Mouse (Mus musculus): Measurements from ENCODE around the gene Mylk3. TPM values are rescaled to one million over a fixed set of nuclear protein-coding genes. Genes with fewer than 3 reads are reported as not detected.

The Mylk3 gene
- polyA plus RNA-seq, 2 experiments = 42.1 to 48.7 TPM

DNA sequence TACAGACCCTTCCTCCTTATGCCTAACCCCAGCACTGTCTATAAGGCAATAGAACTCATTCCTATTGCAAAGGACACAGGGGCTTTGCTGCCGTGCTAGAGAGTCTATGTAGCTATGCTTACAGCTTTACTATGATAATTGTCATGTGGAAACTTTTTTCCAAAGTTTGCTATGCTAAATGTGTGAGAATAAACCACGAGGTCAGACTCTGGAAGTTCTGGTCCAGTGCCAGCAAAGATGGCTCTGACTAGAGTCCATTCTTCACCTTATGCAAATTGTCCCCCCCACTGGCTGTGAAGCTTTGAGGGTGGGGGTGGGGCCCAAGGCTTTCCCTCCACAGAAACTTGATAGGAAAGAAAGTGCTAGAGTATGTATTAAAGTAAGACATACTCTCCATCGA, 9.6 kb downstream of the Mylk3 start:
- no peaks in the 10 kb centered on the region for H3K9me3 ChIP-seq (ENCODE audit: control insufficient read depth, low read length)
- no peak overlapping the region for H3K4me2 ChIP-seq (ENCODE audit: low read depth)
- H3K27me3 ChIP-seq (ENCODE audit: control insufficient read depth, insufficient read depth, low read length) = no peaks in the 10 kb centered on the region
- H3K4me1 ChIP-seq (replicated peaks; ENCODE audit: control insufficient read depth in 2 of 2, insufficient read depth in 2 of 2, low read length in 1 of 2) = peaks cover 36 to 61% of the 10 kb centered on the region in 2 experiments
- ATAC-seq (ENCODE audit: insufficient read depth) (no peak), DNase-seq (ENCODE audit: low read depth in 3 of 3, low spot score in 3 of 3) (no peak)
- H3K36me3 ChIP-seq (replicated peaks; ENCODE audit: control insufficient read depth, insufficient read depth, low read depth) = peaks cover 2% of the 10 kb centered on the region; the same call in 1 of the 2 replicates
- WGBS (ENCODE audit: insufficient replicate concordance) = 64% methylated on average over 3 of the region's 3 CpGs
- no peak overlapping the region; the same call in 1 of the 2 replicates for H3K27ac ChIP-seq
- H3K4me3 ChIP-seq (ENCODE audit: insufficient read depth in 1 of 2, low read depth in 2 of 2, low read length in 2 of 2) = no peak overlapping the region
- no peak for TF ChIP-seq CTCF (IDR thresholded peaks at IDR 0.05; ENCODE audit: low read depth)
- no peak for TF ChIP-seq EP300 (IDR thresholded peaks at IDR 0.05; ENCODE audit: low read depth)
- H3K9ac ChIP-seq (replicated peaks) = no peak overlapping the region

DNA sequence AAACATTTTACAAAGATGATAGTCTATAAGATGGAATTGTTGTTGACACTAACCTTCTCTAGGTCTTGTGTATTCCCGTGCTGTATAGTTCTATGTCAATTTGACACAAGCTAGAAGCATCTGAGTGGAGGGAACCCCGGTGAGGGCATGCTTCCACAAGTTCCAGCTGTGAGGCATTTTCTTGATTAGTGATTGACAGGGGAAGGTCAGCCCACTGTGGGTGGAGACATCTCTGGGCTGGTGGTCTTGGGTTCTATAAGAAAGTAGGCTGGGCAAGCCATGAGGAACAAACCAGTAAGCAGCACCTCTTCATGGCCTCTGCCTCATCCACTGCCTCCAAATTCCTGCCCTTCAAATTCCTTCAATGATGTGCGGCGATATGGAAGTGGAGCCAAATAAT, 11.9 kb downstream of the Mylk3 start:
- no peak overlapping the region for H3K27ac ChIP-seq

DNA sequence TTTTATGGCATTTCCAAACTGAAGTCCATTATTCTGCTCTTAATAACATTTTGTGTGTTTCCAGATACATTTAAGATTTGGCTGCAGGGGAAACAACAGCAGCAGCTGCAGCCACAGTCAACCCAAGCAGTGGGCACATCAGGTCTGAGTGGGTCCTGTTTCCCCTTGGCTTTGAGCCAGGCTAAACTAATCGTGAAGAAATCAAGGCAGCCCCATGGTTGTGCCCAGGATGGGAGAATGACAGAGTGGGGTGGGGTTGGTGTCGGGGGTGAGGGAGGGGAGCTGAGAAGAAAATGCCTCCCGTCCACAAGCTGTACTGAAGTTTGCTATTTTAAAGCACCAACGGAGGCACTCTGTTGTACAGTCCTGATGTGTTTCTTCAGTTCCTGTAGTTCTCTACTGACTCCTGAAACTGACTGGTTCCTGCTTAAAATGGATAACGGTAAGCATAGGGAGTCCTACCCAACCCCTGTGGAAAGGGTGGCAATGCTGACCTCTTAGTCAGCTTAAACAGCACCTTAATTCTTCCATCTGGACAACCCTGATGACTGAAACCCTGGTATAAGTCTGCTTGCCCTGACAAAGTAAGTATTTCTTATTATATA, 12.6 kb downstream of the Mylk3 start:
- WGBS (ENCODE audit: insufficient replicate concordance) = 38% methylated on average over 5 of the region's 5 CpGs
- Histone ChIP-seq H3K36me3 (replicated peaks; ENCODE audit: control insufficient read depth, insufficient read depth, low read depth) (peaks cover 7% of the 10 kb centered on the region), H3K27me3 (ENCODE audit: control insufficient read depth, insufficient read depth, low read length) (no peaks in the 10 kb centered on the region), H3K27ac (peak overlapping the region; percentile 11; the same call in 1 of the 2 replicates), H3K4me3 (ENCODE audit: insufficient read depth in 1 of 2, low read depth in 2 of 2, low read length in 2 of 2) (no peak overlapping the region), H3K9ac (replicated peaks) (no peak overlapping the region), H3K4me1 (replicated peaks; ENCODE audit: control insufficient read depth in 2 of 2, insufficient read depth in 2 of 2, low read length in 1 of 2) (peaks cover 23 to 37% of the 10 kb centered on the region in 2 experiments), H3K4me2 (ENCODE audit: low read depth) (no peak overlapping the region), H3K9me3 (ENCODE audit: control insufficient read depth, low read length) (no peaks in the 10 kb centered on the region)
- TF ChIP-seq CTCF (IDR thresholded peaks at IDR 0.05; ENCODE audit: low read depth) (no peak), EP300 (IDR thresholded peaks at IDR 0.05; ENCODE audit: low read depth) (no peak)
- no peak for DNase-seq (ENCODE audit: low read depth in 3 of 3, low spot score in 3 of 3)
- no peak for ATAC-seq (ENCODE audit: insufficient read depth)

More for the DNA sequence above, 11.9 kb downstream of the Mylk3 start:
- Histone ChIP-seq H3K27me3 (ENCODE audit: control insufficient read depth, insufficient read depth, low read length) (no peaks in the 10 kb centered on the region), H3K4me2 (ENCODE audit: low read depth) (no peak overlapping the region), H3K9ac (replicated peaks) (no peak overlapping the region), H3K4me1 (replicated peaks; ENCODE audit: control insufficient read depth in 2 of 2, insufficient read depth in 2 of 2, low read length in 1 of 2) (peaks cover 28 to 44% of the 10 kb centered on the region in 2 experiments), H3K36me3 (replicated peaks; ENCODE audit: control insufficient read depth, insufficient read depth, low read depth) (peaks cover 7% of the 10 kb centered on the region), H3K9me3 (ENCODE audit: control insufficient read depth, low read length) (no peaks in the 10 kb centered on the region), H3K4me3 (ENCODE audit: insufficient read depth in 1 of 2, low read depth in 2 of 2, low read length in 2 of 2) (no peak overlapping the region)
- 62% methylated on average over 4 of the region's 4 CpGs for WGBS (ENCODE audit: insufficient replicate concordance)
- TF ChIP-seq EP300 (IDR thresholded peaks at IDR 0.05; ENCODE audit: low read depth) (no peak), CTCF (IDR thresholded peaks at IDR 0.05; ENCODE audit: low read depth) (no peak)
- ATAC-seq (ENCODE audit: insufficient read depth) (no peak), DNase-seq (ENCODE audit: low read depth in 3 of 3, low spot score in 3 of 3) (no peak)

DNA sequence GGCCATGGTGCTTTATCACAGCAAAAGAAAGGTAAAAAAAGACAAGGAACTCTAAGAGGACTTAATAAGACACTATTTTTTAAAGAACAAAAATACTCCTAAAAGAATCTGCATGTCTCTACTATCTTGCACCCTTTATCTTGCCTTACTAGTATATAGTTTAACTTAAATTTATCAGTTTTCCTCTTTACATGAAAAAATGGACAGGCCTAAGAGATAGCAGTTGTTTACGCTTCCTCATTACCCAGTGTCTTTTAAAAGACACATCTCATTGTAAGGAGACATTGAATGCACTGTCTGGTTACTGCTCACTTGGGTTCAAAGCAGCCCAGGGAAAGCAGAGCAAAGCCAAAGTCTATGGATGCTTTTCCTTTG, 13.7 kb downstream of the Mylk3 start:
- TF ChIP-seq CTCF (IDR thresholded peaks at IDR 0.05; ENCODE audit: low read depth) (no peak), EP300 (IDR thresholded peaks at IDR 0.05; ENCODE audit: low read depth) (no peak)

DNA sequence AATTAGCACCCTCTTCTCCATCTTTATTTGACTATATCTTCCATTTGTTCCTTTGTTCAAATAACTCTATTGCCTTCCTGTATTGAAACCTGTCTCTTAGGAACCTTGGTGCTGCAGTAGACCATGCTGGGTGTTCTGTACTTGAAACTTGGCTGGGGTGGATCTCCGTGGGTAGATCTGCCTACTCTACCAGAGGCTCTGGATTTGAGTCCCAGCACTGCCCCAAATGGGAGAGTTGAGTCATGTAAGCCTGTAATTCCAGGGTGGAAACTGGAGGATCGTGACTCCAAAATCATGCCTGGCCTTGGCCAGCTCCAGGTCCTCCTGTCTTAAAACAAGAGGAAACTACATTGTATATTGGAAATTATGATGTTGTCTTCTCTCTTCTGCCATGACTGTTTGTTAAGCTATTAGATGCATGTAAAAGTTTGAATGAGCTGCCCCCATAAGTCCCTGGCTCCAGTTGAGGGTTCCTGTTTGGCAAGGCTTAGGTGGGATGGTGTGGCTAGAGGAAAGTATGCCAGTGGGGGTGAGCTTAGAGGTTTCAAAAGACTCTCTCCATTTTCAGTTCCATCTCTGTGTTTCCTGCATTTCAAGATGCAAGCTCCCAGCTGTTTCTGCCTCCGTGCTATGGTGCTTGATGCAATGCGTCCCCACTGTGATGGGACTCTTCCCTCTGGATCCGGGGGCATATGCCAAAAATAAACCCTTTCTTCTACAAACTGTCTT, 14.2 kb downstream of the Mylk3 start:
- no peak overlapping the region for H3K4me3 ChIP-seq (ENCODE audit: insufficient read depth in 1 of 2, low read depth in 2 of 2, low read length in 2 of 2)
- ATAC-seq (ENCODE audit: insufficient read depth) = no peak
- no peak overlapping the region for H3K4me2 ChIP-seq (ENCODE audit: low read depth)
- TF ChIP-seq EP300 (IDR thresholded peaks at IDR 0.05; ENCODE audit: low read depth) (no peak), CTCF (IDR thresholded peaks at IDR 0.05; ENCODE audit: low read depth) (no peak)
- peaks cover 15 to 26% of the 10 kb centered on the region in 2 experiments for H3K4me1 ChIP-seq (replicated peaks; ENCODE audit: control insufficient read depth in 2 of 2, insufficient read depth in 2 of 2, low read length in 1 of 2)
- H3K27me3 ChIP-seq (ENCODE audit: control insufficient read depth, insufficient read depth, low read length) = no peaks in the 10 kb centered on the region
- H3K9me3 ChIP-seq (ENCODE audit: control insufficient read depth, low read length) = no peaks in the 10 kb centered on the region
- 76% methylated on average over 5 of the region's 5 CpGs for WGBS (ENCODE audit: insufficient replicate concordance)
- H3K9ac ChIP-seq (replicated peaks) = no peak overlapping the region
- peaks cover 7% of the 10 kb centered on the region for H3K36me3 ChIP-seq (replicated peaks; ENCODE audit: control insufficient read depth, insufficient read depth, low read depth)
- no peak overlapping the region for H3K27ac ChIP-seq
- no peak for DNase-seq (ENCODE audit: low read depth in 3 of 3, low spot score in 3 of 3)

More for the DNA sequence above, 13.7 kb downstream of the Mylk3 start:
- H3K27me3 ChIP-seq (ENCODE audit: control insufficient read depth, insufficient read depth, low read length) = no peaks in the 10 kb centered on the region
- H3K36me3 ChIP-seq (replicated peaks; ENCODE audit: control insufficient read depth, insufficient read depth, low read depth) = peaks cover 7% of the 10 kb centered on the region
- H3K4me3 ChIP-seq (ENCODE audit: insufficient read depth in 1 of 2, low read depth in 2 of 2, low read length in 2 of 2) = no peak overlapping the region
- no peak for ATAC-seq (ENCODE audit: insufficient read depth)
- no peaks in the 10 kb centered on the region for H3K9me3 ChIP-seq (ENCODE audit: control insufficient read depth, low read length)
- DNase-seq (ENCODE audit: low read depth in 3 of 3, low spot score in 3 of 3) = no peak
- H3K4me1 ChIP-seq (replicated peaks; ENCODE audit: control insufficient read depth in 2 of 2, insufficient read depth in 2 of 2, low read length in 1 of 2) = peaks cover 17 to 28% of the 10 kb centered on the region in 2 experiments
- H3K9ac ChIP-seq (replicated peaks) = no peak overlapping the region
- no peak overlapping the region for H3K27ac ChIP-seq
- 53% methylated on average over 1 of the region's 1 CpGs for WGBS (ENCODE audit: insufficient replicate concordance)
- no peak overlapping the region for H3K4me2 ChIP-seq (ENCODE audit: low read depth)

Data from liver, embryonic 14.5 days (tissue).